In the genomic region with DNA sequence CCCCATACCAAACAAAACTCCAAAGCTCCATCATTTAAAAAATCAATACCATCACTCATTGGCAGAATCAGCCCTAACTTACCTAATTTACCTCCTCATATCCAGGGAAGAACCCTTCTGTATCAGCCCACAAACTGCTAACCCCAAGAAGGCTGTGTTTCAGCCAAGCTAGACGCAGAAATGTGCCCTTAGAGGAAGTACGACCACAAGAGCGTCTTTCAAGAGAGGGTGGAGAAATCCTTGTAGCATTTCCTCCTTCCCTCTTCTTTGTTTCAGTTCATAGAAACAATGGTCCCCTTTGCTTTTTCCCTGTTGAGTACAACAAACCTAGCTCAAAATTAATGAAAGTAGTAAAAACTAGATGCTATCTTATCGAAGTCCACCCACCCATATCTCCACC, we compare ENCODE assay signal across 14 mouse cellular contexts. TPM values are rescaled to one million over a fixed set of nuclear protein-coding genes. Genes with fewer than 3 reads are reported as not detected.
DNase-seq lines count a peak whose midpoint lies in the region; ATAC-seq lines count a peak whose summit lies in the region.
"Had no signal": no experiment of that assay in that cellular context is flagged by ENCODE, and none has a peak within 500 bp of the region (broad histone marks: within the 10 kb centered on the region; RNA-seq: fewer than 3 reads in every experiment).

No protein-coding gene starts in this region.

- ATAC-seq in lung, embryonic 15.5 days (ENCODE audit: borderline replicate concordance, extremely low read depth, low FRiP score, low TSS enrichment): no peak
- ATAC-seq in stomach, embryonic 16.5 days (ENCODE audit: insufficient read depth, low FRiP score): no peak

- H3K4me1 ChIP-seq in lung, embryonic 15.5 days: peaks cover 30% of the 10 kb centered on the region
- peaks cover 23% of the 10 kb centered on the region for H3K4me1 ChIP-seq in stomach, embryonic 16.5 days (ENCODE audit: control insufficient read depth, insufficient read depth, low read length)
- H3K4me1 ChIP-seq: heart, embryonic 13.5 days had no signal

- no peak overlapping the region for H3K4me2 ChIP-seq in lung, embryonic 15.5 days
- H3K4me2 ChIP-seq in stomach, embryonic 16.5 days (ENCODE audit: low read depth, low read length): peak overlapping the region; percentile 25; the same call in 1 of the 2 replicates
- H3K4me2 ChIP-seq: heart, embryonic 13.5 days; hindbrain, embryonic 14.5 days had no signal

- WGBS in lung, embryonic 15.5 days: 50% methylated on average over 4 of the region's 4 CpGs
- WGBS in stomach, embryonic 16.5 days: 62% methylated on average over 4 of the region's 4 CpGs

- DNase-seq in lung, postnatal 14 days: no peak
- DNase-seq in brain, adult 2 months (ENCODE audit: low read depth, low spot score): peak; percentile 14
- DNase-seq in lung, postnatal 36 days: peak; percentile 58
- no peak for DNase-seq in testis, postnatal 14 days (ENCODE audit: low spot score)
- no peak for DNase-seq in adrenal gland, postnatal 4 days (ENCODE audit: low spot score in 2 of 2)
- DNase-seq: cerebellum, adult 9-10 months; gastrocnemius, postnatal 10 days; thymus, postnatal 4 days had no signal

- no peaks in the 10 kb centered on the region for H3K27me3 ChIP-seq in lung, embryonic 15.5 days
- no peaks in the 10 kb centered on the region for H3K27me3 ChIP-seq in stomach, embryonic 16.5 days (ENCODE audit: control insufficient read depth, insufficient read depth, low read length)
- H3K27me3 ChIP-seq: heart, embryonic 13.5 days had no signal

- no peak overlapping the region for H3K9ac ChIP-seq in lung, embryonic 15.5 days
- no peak overlapping the region for H3K9ac ChIP-seq in stomach, embryonic 16.5 days (ENCODE audit: low read length)
- H3K9ac ChIP-seq: heart, embryonic 13.5 days; hindbrain, embryonic 14.5 days had no signal

- peak overlapping the region; percentile 41; the same call in 1 of the 2 replicates for H3K27ac ChIP-seq in lung, embryonic 15.5 days
- peak overlapping the region; percentile 69 for H3K27ac ChIP-seq in stomach, embryonic 16.5 days (ENCODE audit: low read length)
- H3K27ac ChIP-seq: embryonic facial prominence, embryonic 10.5 days; heart, embryonic 13.5 days; hindbrain, embryonic 14.5 days had no signal

- no peaks in the 10 kb centered on the region for H3K36me3 ChIP-seq in lung, embryonic 15.5 days
- H3K36me3 ChIP-seq in stomach, embryonic 16.5 days (ENCODE audit: control insufficient read depth, insufficient read depth, low read length): no peaks in the 10 kb centered on the region
- H3K36me3 ChIP-seq: embryonic facial prominence, embryonic 10.5 days; heart, embryonic 13.5 days had no signal

- H3K9me3 ChIP-seq in lung, embryonic 15.5 days: no peaks in the 10 kb centered on the region
- no peaks in the 10 kb centered on the region for H3K9me3 ChIP-seq in stomach, embryonic 16.5 days (replicated peaks; ENCODE audit: control insufficient read depth, low read length)
- H3K9me3 ChIP-seq: embryonic facial prominence, embryonic 10.5 days; heart, embryonic 13.5 days had no signal

- H3K4me3 ChIP-seq in lung, embryonic 15.5 days: no peak overlapping the region
- H3K4me3 ChIP-seq in stomach, embryonic 16.5 days (replicated peaks; ENCODE audit: low read length): no peak overlapping the region
- H3K4me3 ChIP-seq: embryonic facial prominence, embryonic 10.5 days; heart, embryonic 13.5 days; myocyte had no signal

RNA-seq across cellular contexts. Expression of a gene that starts 18.9 kb away (rescaled TPM):
- polyA plus RNA-seq in lung, embryonic 15.5 days (2015; fragmentation: Nextera tagmentation; extraction: Ambion mirVana): 25.7 and 28.9 TPM in 2 replicates
- 53.9 and 62.5 TPM in 2 replicates for polyA plus RNA-seq in stomach, embryonic 16.5 days (2015; fragmentation: Nextera tagmentation; extraction: Ambion mirVana)
- 1 to 10 TPM; 3.5 to 6.6 TPM for total RNA-seq in adrenal gland, postnatal 4 days (2021)
- polyA plus RNA-seq: myocyte had no signal

Comparison
In these comparisons a context has a peak if more than half of its experiments do, and no peak if none do; other contexts are left out.
1. DNase-seq: peak in brain, adult 2 months (single experiment) and lung, postnatal 36 days (single experiment); none in lung, postnatal 14 days (single experiment), testis, postnatal 14 days (single experiment) and adrenal gland, postnatal 4 days (0 of 2).